Comparison of ENCODE assay signal across 21 mouse cellular contexts in the genomic region with DNA sequence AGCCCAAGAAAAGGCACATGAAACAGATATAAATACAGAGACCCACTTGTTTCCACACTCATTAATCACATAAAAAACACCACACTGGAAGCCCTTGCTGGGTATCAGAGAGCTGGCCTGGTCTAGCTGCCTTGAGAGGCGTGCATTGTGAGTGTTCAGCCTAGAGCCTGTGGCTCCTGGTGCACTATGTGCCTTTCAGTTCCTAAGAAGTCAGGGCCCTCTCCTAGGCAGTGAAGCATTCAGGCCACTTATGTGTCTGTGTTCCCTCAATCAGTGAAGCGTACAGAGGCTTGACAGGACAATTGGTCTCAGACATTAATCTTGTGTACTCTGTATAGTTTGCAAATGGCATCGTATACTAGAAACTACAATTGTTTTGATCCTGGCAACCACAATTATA.
"Had no signal": no experiment of that assay in that cellular context is flagged by ENCODE, and none has a peak within 500 bp of the region (broad histone marks: within the 10 kb centered on the region; RNA-seq: fewer than 3 reads in every experiment).

No protein-coding gene starts in this region.

- H3K27me3 ChIP-seq: heart, embryonic 12.5 days; heart, embryonic 15.5 days; hindbrain, embryonic 13.5 days; hindbrain, embryonic 15.5 days; limb, embryonic 13.5 days; limb, embryonic 15.5 days; liver, embryonic 12.5 days had no signal

- H3K4me3 ChIP-seq: gastrocnemius, adult 2 months; heart, embryonic 10.5 days; heart, embryonic 12.5 days; heart, embryonic 15.5 days; hindbrain, embryonic 13.5 days; hindbrain, embryonic 15.5 days; limb, embryonic 13.5 days; limb, embryonic 15.5 days; liver, embryonic 12.5 days had no signal

- H3K4me1 ChIP-seq: heart, embryonic 10.5 days; heart, embryonic 15.5 days; hindbrain, embryonic 13.5 days; hindbrain, embryonic 15.5 days; limb, embryonic 13.5 days; limb, embryonic 15.5 days had no signal

- DNase-seq: gastrocnemius, adult 2 months; gastrocnemius, postnatal 10 days; gastrocnemius, postnatal 25 days; heart, postnatal 14 days; heart, postnatal 36 days; layer of hippocampus, adult 9-11 months; layer of hippocampus, postnatal 36 days; left cerebral cortex, postnatal 4 days; lung, adult 18-20 months had no signal

- H3K9ac ChIP-seq: heart, embryonic 12.5 days; heart, embryonic 15.5 days; hindbrain, embryonic 13.5 days; hindbrain, embryonic 15.5 days; limb, embryonic 13.5 days; limb, embryonic 15.5 days; liver, embryonic 12.5 days; liver, embryonic 14.5 days had no signal

- H3K36me3 ChIP-seq: heart, embryonic 15.5 days; hindbrain, embryonic 15.5 days; limb, embryonic 15.5 days had no signal

- H3K4me2 ChIP-seq: heart, embryonic 12.5 days; heart, embryonic 15.5 days; hindbrain, embryonic 13.5 days; hindbrain, embryonic 15.5 days; limb, embryonic 13.5 days; limb, embryonic 15.5 days; liver, embryonic 12.5 days had no signal

- ATAC-seq: forebrain, embryonic 16.5 days; hindbrain, postnatal 0 days; intestine, embryonic 16.5 days; liver, embryonic 12.5 days had no signal

- H3K9me3 ChIP-seq: heart, embryonic 10.5 days; heart, embryonic 12.5 days; heart, embryonic 15.5 days; hindbrain, embryonic 13.5 days; hindbrain, embryonic 15.5 days; limb, embryonic 13.5 days; limb, embryonic 15.5 days; liver, embryonic 12.5 days had no signal

- H3K27ac ChIP-seq: gastrocnemius, adult 2 months; heart, embryonic 10.5 days; heart, embryonic 15.5 days; hindbrain, embryonic 13.5 days; hindbrain, embryonic 15.5 days; hindbrain, postnatal 0 days; limb, embryonic 13.5 days; limb, embryonic 15.5 days; liver, embryonic 12.5 days; liver, embryonic 14.5 days had no signal
